Mouse (Mus musculus): ENCODE data around the gene Gtf2a2. TPM values are rescaled to one million over a fixed set of nuclear protein-coding genes. Genes with fewer than 3 reads are reported as not detected.

Gene Gtf2a2
- polyA plus RNA-seq, 1 experiment from 2014 or later = 115 TPM

DNA sequence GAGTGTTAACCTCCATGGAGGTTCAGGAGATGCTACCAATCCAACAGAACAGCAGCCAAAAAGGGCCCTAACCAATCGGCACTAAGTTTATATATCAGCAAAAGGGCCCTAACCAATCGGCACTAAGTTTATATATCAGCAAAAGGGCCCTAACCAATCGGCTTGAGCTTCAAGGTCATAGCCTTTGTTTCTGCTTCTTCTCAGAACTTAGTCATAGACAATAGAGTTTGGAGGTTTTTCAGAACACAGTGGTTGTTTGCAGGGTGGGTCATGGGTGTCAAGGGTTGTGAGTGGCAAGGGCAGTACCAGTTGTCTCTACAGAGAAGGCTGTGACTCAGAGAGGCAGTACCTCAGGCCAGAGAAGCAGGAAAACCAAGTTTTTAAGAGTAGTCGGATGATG is 29.8 kb downstream of the Gtf2a2 start:
- Histone ChIP-seq H3K36me3 (replicated peaks) (no peaks in the 10 kb centered on the region), H3K4me3 (replicated peaks) (no peak overlapping the region), H3K9ac (no peak overlapping the region), H3K9me3 (replicated peaks) (no peaks in the 10 kb centered on the region), H3K27ac (replicated peaks) (no peak overlapping the region), H3K27me3 (peaks cover 8% of the 10 kb centered on the region; the same call in 1 of the 2 replicates), H3K4me2 (no peak overlapping the region), H3K4me1 (replicated peaks) (peaks cover 42% of the 10 kb centered on the region)
- no peak for ATAC-seq (ENCODE audit: insufficient read depth)
- WGBS (ENCODE audit: insufficient replicate concordance) = 76% methylated on average over 4 of the region's 4 CpGs

DNA sequence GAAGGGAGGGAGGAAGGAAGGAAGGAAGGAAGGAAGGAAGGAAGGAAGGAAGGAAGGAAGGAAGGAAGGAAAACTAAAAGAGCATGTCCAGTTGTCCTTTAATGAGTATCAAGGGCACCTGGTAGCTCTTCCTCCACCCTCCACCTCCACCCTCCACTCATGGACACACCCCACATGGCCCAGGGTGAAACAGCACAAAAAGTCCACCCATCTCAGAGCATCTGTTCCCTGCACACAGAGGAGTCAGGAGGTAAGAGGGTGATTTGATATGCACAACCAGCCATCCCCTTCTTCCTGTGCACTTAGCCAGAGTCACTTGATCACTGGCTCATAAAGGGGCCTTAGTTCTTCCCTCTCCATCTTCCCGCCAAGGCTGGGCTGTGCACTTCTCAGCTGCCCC is 30.6 kb downstream of the Gtf2a2 start:
- Histone ChIP-seq H3K4me2 (no peak overlapping the region), H3K9me3 (replicated peaks) (no peaks in the 10 kb centered on the region), H3K9ac (no peak overlapping the region), H3K4me1 (replicated peaks) (peaks cover 42% of the 10 kb centered on the region), H3K36me3 (replicated peaks) (no peaks in the 10 kb centered on the region), H3K27ac (replicated peaks) (no peak overlapping the region), H3K4me3 (replicated peaks) (no peak overlapping the region), H3K27me3 (peaks cover 2% of the 10 kb centered on the region; the same call in 1 of the 2 replicates)
- ATAC-seq (ENCODE audit: insufficient read depth) = 0 out of 2 replicates have a peak, but pooled peaks have one; percentile 32
- 87% methylated on average over 1 of the region's 1 CpGs for WGBS (ENCODE audit: insufficient replicate concordance)

DNA sequence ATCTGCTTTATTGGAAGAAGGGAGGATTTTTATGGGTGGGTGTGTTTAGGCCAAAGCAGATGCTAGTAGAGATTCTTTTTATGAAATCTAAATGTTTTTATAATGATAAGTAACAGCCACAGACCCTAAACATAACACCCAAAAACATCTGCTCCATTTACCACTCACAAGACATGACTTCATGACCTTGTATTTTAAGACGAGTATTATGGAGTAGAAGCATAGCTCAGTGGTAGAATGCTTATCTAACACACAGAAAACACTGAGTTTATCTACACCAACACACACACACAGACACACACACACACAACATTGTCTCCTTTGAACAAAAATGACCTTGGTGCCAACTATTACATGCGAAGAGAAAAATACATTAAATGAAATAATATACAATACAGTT is 32.5 kb downstream of the Gtf2a2 start:
- H3K9ac ChIP-seq = no peak overlapping the region

DNA sequence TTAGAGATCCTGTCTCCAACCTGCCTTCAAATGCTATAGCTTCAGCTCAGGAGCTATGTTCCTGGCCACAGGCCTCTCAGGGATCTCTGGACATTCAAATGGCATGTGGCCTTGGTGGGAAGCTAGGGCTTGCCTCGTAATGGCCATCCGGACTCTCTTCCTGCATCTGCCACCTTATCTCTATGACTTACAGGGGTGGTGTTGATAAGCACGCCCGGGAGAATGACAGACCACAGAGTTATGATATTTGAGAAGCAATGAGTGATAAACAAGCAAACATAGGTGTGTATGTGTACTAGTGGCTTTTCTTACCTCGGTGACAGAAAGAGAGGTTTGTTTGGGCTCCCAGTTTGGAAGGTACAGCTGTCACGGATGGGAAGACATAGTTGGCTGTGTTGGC is 33.9 kb downstream of the Gtf2a2 start:
- H3K9me3 ChIP-seq (replicated peaks) = no peaks in the 10 kb centered on the region
- 19% methylated on average over 6 of the region's 6 CpGs for WGBS (ENCODE audit: insufficient replicate concordance)
- H3K4me3 ChIP-seq (replicated peaks) = no peak overlapping the region
- H3K27me3 ChIP-seq = no peaks in the 10 kb centered on the region
- H3K9ac ChIP-seq = no peak overlapping the region
- no peak overlapping the region; the same call in 1 of the 2 replicates for H3K27ac ChIP-seq (replicated peaks)
- peak overlapping the region; percentile 29; the same call in 1 of the 2 replicates for H3K4me2 ChIP-seq
- H3K4me1 ChIP-seq (replicated peaks) = peaks cover 42% of the 10 kb centered on the region
- H3K36me3 ChIP-seq (replicated peaks) = no peaks in the 10 kb centered on the region
- peak; percentile 76 for ATAC-seq (ENCODE audit: insufficient read depth)

More for the DNA sequence above, 32.5 kb downstream of the Gtf2a2 start:
- Histone ChIP-seq H3K36me3 (replicated peaks) (no peaks in the 10 kb centered on the region), H3K4me3 (replicated peaks) (no peak overlapping the region), H3K4me2 (no peak overlapping the region), H3K4me1 (replicated peaks) (peaks cover 42% of the 10 kb centered on the region), H3K9me3 (replicated peaks) (no peaks in the 10 kb centered on the region), H3K27me3 (no peaks in the 10 kb centered on the region), H3K27ac (replicated peaks) (peak overlapping the region; percentile 57; the same call in 1 of the 2 replicates)
- WGBS (ENCODE audit: insufficient replicate concordance) = 19% methylated on average over 2 of the region's 2 CpGs
- peak; percentile 72 for ATAC-seq (ENCODE audit: insufficient read depth)

DNA sequence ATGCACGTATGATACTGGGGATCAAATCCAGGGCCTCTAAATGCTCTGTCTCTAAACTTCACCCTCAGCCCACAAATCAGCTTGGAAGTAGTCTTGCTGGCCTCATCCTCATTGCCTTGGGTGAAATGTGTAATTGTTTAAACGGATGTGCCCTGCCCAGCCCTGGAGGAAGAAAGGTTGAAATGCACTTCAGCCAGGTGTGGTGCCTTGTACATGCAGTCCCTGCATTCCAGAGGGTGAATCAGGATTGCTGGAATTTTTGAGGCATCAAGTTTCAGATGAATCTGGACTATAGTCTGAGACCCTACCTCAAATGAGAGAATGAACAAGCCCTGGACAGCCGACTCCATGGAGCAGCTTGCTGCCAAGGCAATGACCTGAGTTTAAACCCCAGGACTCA is 35.5 kb downstream of the Gtf2a2 start:
- Histone ChIP-seq H3K27me3 (no peaks in the 10 kb centered on the region), H3K4me2 (no peak overlapping the region), H3K9ac (no peak overlapping the region), H3K9me3 (replicated peaks) (no peaks in the 10 kb centered on the region), H3K36me3 (replicated peaks) (no peaks in the 10 kb centered on the region), H3K4me1 (replicated peaks) (peaks cover 40% of the 10 kb centered on the region), H3K4me3 (replicated peaks) (no peak overlapping the region), H3K27ac (replicated peaks) (no peak overlapping the region)
- ATAC-seq (ENCODE audit: insufficient read depth) = no peak
- 64% methylated on average over 3 of the region's 3 CpGs for WGBS (ENCODE audit: insufficient replicate concordance)

DNA sequence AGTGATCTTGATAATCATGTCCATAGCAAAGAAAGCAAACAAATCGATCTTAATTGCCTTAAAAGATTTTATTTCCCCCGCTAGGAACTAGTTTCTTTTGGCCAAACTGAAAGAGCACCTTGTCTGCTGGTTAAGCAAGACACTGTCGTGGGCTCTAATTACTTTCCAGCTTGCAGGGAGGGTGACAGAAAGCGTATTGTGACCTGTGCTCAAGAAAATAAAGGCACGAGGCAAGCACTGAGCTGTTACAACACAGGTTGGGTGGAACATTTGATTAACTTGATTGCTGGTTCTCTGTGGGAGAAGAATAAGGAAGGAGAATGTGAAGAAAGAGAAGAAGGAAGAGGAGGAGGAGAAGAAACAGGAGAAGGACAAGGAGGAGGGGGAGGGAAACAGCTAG is 35.9 kb downstream of the Gtf2a2 start:
- WGBS (ENCODE audit: insufficient replicate concordance) = 51% methylated on average over 5 of the region's 5 CpGs
- no peak for ATAC-seq (ENCODE audit: insufficient read depth)
- no peak overlapping the region for H3K4me3 ChIP-seq (replicated peaks)

DNA sequence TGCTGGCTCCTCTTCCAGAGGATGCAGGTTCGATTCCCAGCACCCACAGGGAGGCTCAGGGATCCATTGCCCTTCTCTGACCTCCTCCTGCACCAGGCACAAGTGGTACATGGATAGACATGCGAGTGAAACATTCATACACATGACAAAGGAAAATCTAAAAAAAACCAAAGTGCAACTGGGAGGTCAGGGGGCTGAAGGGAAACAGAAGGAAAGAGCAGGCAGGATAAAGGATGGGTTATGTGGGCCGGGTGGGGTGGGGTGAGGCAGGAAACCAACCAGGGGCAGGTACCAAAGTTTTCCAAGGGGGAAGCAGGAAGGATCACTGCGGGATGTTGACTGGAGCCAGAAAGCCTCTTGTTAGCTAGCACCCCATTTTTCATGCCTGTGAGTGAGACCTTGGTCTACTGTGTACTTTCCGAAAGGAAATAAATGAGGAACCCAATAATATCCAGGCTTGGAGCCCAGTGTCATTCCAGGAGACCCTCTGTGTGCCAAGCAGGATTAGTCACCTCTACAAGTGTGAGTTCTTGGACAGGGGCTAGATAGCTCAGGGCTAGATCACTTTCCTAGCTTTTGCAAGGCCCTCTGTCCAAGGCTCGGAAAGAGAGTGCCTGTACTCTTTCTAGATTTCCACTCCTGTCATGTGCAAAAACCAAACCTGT is 36.5 kb downstream of the Gtf2a2 start:
- Histone ChIP-seq H3K36me3 (replicated peaks) (no peaks in the 10 kb centered on the region), H3K9ac (no peak overlapping the region), H3K27ac (replicated peaks) (no peak overlapping the region), H3K27me3 (no peaks in the 10 kb centered on the region), H3K4me1 (replicated peaks) (peaks cover 36% of the 10 kb centered on the region), H3K9me3 (replicated peaks) (no peaks in the 10 kb centered on the region), H3K4me2 (no peak overlapping the region), H3K4me3 (replicated peaks) (no peak overlapping the region)
- 40% methylated on average over 6 of the region's 6 CpGs for WGBS (ENCODE audit: insufficient replicate concordance)
- ATAC-seq (ENCODE audit: insufficient read depth) = no peak

More for the DNA sequence above, 35.9 kb downstream of the Gtf2a2 start:
- H3K27me3 ChIP-seq = no peaks in the 10 kb centered on the region
- H3K36me3 ChIP-seq (replicated peaks) = no peaks in the 10 kb centered on the region
- peaks cover 38% of the 10 kb centered on the region for H3K4me1 ChIP-seq (replicated peaks)
- H3K4me2 ChIP-seq = no peak overlapping the region
- no peaks in the 10 kb centered on the region for H3K9me3 ChIP-seq (replicated peaks)
- no peak overlapping the region for H3K27ac ChIP-seq (replicated peaks)
- H3K9ac ChIP-seq = no peak overlapping the region

DNA sequence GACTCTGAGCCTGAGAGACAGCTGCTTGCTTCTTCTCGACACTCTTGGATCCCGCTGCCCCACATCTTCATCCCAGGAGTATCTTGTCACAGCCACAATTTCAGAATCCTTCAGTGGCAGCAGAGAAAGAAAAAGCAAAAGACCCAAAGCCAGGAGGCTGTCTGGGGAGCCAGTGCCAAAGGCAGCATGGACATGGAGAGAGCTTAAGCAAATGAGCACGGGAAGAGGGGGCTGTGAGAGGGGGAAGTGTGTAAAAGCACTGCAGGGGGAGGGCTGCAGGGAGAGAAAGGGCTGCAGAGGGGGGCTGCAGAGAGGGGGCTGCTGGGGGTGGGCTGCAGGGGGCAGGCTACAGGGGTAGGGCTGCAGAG is 37.0 kb downstream of the Gtf2a2 start:
- H3K27me3 ChIP-seq = no peaks in the 10 kb centered on the region
- no peak overlapping the region for H3K9ac ChIP-seq
- 39% methylated on average over 3 of the region's 3 CpGs for WGBS (ENCODE audit: insufficient replicate concordance)
- no peaks in the 10 kb centered on the region for H3K36me3 ChIP-seq (replicated peaks)
- no peak for ATAC-seq (ENCODE audit: insufficient read depth)
- H3K27ac ChIP-seq (replicated peaks) = no peak overlapping the region
- H3K4me2 ChIP-seq = no peak overlapping the region
- H3K9me3 ChIP-seq (replicated peaks) = no peaks in the 10 kb centered on the region
- H3K4me3 ChIP-seq (replicated peaks) = no peak overlapping the region
- peaks cover 30% of the 10 kb centered on the region for H3K4me1 ChIP-seq (replicated peaks)

DNA sequence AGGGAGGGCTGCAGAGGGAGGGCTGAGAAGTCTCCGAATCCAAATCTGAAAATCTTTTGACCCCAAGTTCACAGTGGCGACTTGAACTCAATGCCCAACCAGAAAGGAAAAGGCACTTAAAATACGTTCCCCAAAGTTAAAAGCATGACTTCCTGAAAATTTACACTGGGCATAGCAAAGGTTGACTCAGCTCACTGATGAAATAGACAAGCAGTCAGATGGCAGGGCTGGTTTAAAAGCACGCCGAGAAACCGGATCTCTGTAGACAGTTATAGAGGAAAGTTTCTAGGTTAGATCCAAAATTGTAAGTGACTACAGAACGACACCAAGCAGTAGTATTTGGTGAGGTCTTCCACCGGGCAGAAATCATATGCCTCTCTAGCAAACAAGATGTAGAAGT is 37.5 kb downstream of the Gtf2a2 start:
- Histone ChIP-seq H3K27ac (replicated peaks) (no peak overlapping the region), H3K4me1 (replicated peaks) (peaks cover 27% of the 10 kb centered on the region), H3K27me3 (no peaks in the 10 kb centered on the region), H3K36me3 (replicated peaks) (no peaks in the 10 kb centered on the region), H3K4me2 (no peak overlapping the region), H3K4me3 (replicated peaks) (no peak overlapping the region), H3K9ac (no peak overlapping the region), H3K9me3 (replicated peaks) (no peaks in the 10 kb centered on the region)
- 18% methylated on average over 8 of the region's 8 CpGs for WGBS (ENCODE audit: insufficient replicate concordance)
- no peak for ATAC-seq (ENCODE audit: insufficient read depth)

DNA sequence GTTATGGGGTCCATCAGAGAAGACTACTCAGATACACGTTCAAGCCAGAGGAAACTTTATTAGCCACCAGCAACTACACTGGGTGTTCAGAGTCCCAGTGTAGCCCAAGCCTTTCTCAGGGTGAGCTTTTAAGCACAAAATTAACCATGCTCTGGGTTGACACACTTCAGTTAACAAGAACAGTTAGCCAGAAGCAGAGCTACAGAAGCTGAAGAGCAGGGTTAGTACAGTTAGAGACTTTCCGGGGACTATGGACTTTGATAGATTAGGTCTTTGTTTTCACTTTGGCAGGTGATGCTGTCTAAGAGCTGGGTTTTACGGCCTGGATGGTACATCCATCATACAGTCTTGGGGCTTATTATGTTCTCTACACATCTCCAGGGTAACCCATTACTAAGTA is 40.4 kb downstream of the Gtf2a2 start:
- 48% methylated on average over 3 of the region's 3 CpGs for WGBS (ENCODE audit: insufficient replicate concordance)
- no peak for ATAC-seq (ENCODE audit: insufficient read depth)
- H3K9ac ChIP-seq = no peak overlapping the region
- no peaks in the 10 kb centered on the region for H3K36me3 ChIP-seq (replicated peaks)
- H3K4me1 ChIP-seq (replicated peaks) = peaks cover 6% of the 10 kb centered on the region; the same call in 1 of the 2 replicates
- no peak overlapping the region for H3K27ac ChIP-seq (replicated peaks)
- no peak overlapping the region for H3K4me2 ChIP-seq
- H3K9me3 ChIP-seq (replicated peaks) = 0 out of 2 replicates have a peak, but pooled peaks cover 3% of the 10 kb centered on the region
- H3K4me3 ChIP-seq (replicated peaks) = no peak overlapping the region
- H3K27me3 ChIP-seq = no peaks in the 10 kb centered on the region; the same call in 1 of the 2 replicates

DNA sequence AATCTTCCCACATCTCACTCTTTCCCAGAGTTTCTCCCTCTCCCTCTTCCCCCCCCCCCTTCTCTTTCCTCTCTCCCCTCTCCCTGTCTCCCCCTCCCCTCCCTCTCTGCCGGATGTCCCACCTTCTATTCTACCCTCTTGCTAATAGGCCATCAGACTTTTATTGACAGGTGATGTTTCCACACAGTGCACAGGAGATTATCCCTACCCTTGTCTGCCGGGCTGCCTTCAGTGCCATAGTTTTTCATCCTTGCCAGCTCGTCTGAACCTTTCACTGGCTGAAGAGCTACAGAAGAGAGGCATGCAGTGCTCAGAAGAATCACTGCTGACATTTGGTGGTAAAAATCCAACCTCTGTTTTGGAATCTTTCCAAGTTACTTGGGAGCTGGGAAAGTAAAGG is 41.1 kb downstream of the Gtf2a2 start:
- H3K36me3 ChIP-seq (replicated peaks) = no peaks in the 10 kb centered on the region
- no peak overlapping the region for H3K9ac ChIP-seq
- no peak overlapping the region for H3K4me3 ChIP-seq (replicated peaks)
- 40% methylated on average over 3 of the region's 3 CpGs for WGBS (ENCODE audit: insufficient replicate concordance)
- 0 out of 2 replicates have a peak, but pooled peaks cover 3% of the 10 kb centered on the region for H3K9me3 ChIP-seq (replicated peaks)
- H3K4me1 ChIP-seq (replicated peaks) = peaks cover 6% of the 10 kb centered on the region; the same call in 1 of the 2 replicates
- ATAC-seq (ENCODE audit: insufficient read depth) = no peak
- no peak overlapping the region for H3K4me2 ChIP-seq
- H3K27ac ChIP-seq (replicated peaks) = no peak overlapping the region
- H3K27me3 ChIP-seq = no peaks in the 10 kb centered on the region; the same call in 1 of the 2 replicates

DNA sequence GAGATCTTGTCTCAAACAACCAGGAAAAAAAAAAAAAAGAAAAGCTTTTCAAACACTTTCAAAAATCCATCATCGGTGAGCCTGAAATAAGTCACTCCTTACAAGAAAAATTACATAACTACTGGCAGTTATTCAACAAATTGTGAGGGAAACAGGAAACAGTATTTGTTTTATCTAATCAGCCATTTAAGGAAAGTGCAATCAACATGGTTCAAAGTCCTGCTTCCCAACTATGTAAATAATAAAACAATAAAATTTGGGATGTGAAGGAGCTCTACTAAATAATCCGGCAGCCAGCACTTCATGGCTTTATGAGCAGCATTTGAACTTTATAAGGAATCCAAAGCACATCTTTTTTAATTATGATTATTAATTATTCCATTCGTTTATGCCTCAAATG is 49.7 kb downstream of the Gtf2a2 start:
- H3K27ac ChIP-seq (replicated peaks) = no peak overlapping the region
- H3K27me3 ChIP-seq = no peaks in the 10 kb centered on the region
- H3K4me3 ChIP-seq (replicated peaks) = no peak overlapping the region
- H3K4me2 ChIP-seq = no peak overlapping the region
- 65% methylated on average over 3 of the region's 3 CpGs for WGBS (ENCODE audit: insufficient replicate concordance)
- ATAC-seq (ENCODE audit: insufficient read depth) = no peak
- no peaks in the 10 kb centered on the region for H3K36me3 ChIP-seq (replicated peaks)
- H3K9ac ChIP-seq = no peak overlapping the region
- no peaks in the 10 kb centered on the region for H3K9me3 ChIP-seq (replicated peaks)
- no peaks in the 10 kb centered on the region for H3K4me1 ChIP-seq (replicated peaks)

All from liver, embryonic 15.5 days (tissue).